Mouse (Mus musculus): ENCODE data around the gene Hist1h2ah.

DNA sequence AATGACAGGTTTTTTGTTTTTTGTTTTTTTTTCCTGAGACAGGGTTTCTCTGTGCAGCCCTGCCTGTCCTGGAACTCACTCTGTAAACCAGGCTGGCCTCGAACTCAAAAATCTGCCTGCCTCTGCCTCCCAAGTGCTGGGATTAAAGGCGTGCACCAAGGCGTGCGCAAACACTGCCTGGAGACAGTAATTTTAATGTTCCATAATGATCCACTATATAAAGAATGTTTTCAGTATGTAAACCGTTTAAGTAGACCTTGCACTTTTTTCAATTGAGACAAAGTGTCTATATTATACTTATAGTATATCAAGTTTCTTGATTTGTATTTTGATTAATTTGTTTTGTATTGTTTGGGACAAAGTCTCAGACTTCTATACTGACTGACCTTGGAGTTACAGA is 4.0 kb upstream of the Hist1h2ah start:
- TF ChIP-seq POLR2A (IDR thresholded peaks at IDR 0.05; ENCODE audit: low read depth, low read length) (no peak), CTCF (IDR thresholded peaks at IDR 0.05; ENCODE audit: borderline replicate concordance, insufficient read depth, low read length) (no peak)

All from embryonic fibroblast, embryonic 13.5 days (primary cell).